ENCODE assay signal across 11 mouse cellular contexts in the genomic region with DNA sequence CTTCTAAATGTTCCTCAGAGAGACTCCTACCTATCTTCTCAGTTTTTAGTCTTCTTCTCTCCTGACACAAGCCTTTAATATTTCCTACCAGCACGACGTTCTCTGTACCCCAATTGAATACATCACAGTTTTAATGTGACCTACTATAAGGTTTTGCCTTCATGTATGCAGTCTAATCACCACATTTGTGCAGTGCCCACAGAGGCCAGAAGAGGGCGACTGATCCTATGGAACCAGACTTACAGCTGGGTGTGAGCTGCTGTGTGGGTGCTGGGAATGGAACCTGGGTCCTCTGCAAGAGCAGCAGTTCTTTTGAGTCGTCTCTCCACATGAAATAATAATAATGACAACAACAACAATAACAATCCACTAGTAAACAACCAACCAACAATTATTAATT. TPM values are rescaled to one million over a fixed set of nuclear protein-coding genes. Genes with fewer than 3 reads are reported as not detected.
A peak's percentile ranks its signal among the peaks of the same experiment; 100 is the strongest.
DNase-seq lines count a peak whose midpoint lies in the region; ATAC-seq and TF ChIP-seq lines count a peak whose summit lies in the region.
"Had no signal": no experiment of that assay in that cellular context is flagged by ENCODE, and none has a peak within 500 bp of the region (broad histone marks: within the 10 kb centered on the region; RNA-seq: fewer than 3 reads in every experiment).

No protein-coding gene starts in this region.

- H3K4me2 ChIP-seq in forebrain, embryonic 13.5 days, result no peak overlapping the region

- H3K27ac ChIP-seq in forebrain, embryonic 13.5 days, result no peak overlapping the region

- H3K36me3 ChIP-seq in E14TG2a.4 (ENCODE audit: insufficient read depth, low read length), result no peaks in the 10 kb centered on the region
- H3K36me3 ChIP-seq in forebrain, embryonic 13.5 days (ENCODE audit: poor library complexity, severe bottlenecking), result no peaks in the 10 kb centered on the region

- no peak for ATAC-seq in forebrain, embryonic 13.5 days

- no peaks in the 10 kb centered on the region for H3K4me1 ChIP-seq in E14TG2a.4 (replicated peaks; ENCODE audit: low read depth, low read length)
- H3K4me1 ChIP-seq in forebrain, embryonic 13.5 days, result no peaks in the 10 kb centered on the region

- H3K27me3 ChIP-seq in E14TG2a.4 (ENCODE audit: insufficient read depth, low read length), result no peaks in the 10 kb centered on the region
- H3K27me3 ChIP-seq in forebrain, embryonic 13.5 days, result no peaks in the 10 kb centered on the region

- H3K9ac ChIP-seq in forebrain, embryonic 13.5 days, result no peak overlapping the region

- no peak overlapping the region for H3K4me3 ChIP-seq in E14TG2a.4 (replicated peaks; ENCODE audit: low read length)
- no peak overlapping the region for H3K4me3 ChIP-seq in forebrain, embryonic 13.5 days

- DNase-seq in kidney, postnatal 4 days, result peak; percentile 31 to 41
- no peak for DNase-seq in kidney, adult 18-20 months
- DNase-seq in brain, embryonic 14.5 days (ENCODE audit: low read depth), result peak; percentile 36
- peak; percentile 52 for DNase-seq in naive thymus-derived CD4-positive, alpha-beta T cell, adult 2 months (ENCODE audit: low read depth)
- DNase-seq in layer of hippocampus, adult 9-11 months, result no peak
- DNase-seq in cerebellum, adult 8-10 months, result no peak

- no peak for TF ChIP-seq POLR2A in brain, embryonic 14.5 days (IDR thresholded peaks at IDR 0.05; ENCODE audit: borderline replicate concordance, extremely low read depth, insufficient read depth, insufficient read length, poor library complexity, severe bottlenecking)

- TF ChIP-seq CTCF in E14TG2a.4 (conservative IDR thresholded peaks at IDR 0.05; ENCODE audit: low read length), result peak; percentile 70
- TF ChIP-seq CTCF in brain, embryonic 14.5 days (IDR thresholded peaks at IDR 0.05; ENCODE audit: borderline replicate concordance, extremely low read depth, insufficient read depth, insufficient read length), result peak; percentile 35; the same call in 1 of the 2 replicates

- 65% methylated on average over 4 of the region's 4 CpGs for WGBS in forebrain, embryonic 13.5 days

- no peaks in the 10 kb centered on the region for H3K9me3 ChIP-seq in E14TG2a.4 (ENCODE audit: low read length)
- H3K9me3 ChIP-seq in forebrain, embryonic 13.5 days (replicated peaks), result no peaks in the 10 kb centered on the region

RNA-seq across cellular contexts. Expression of a gene that starts 11.1 kb away (rescaled TPM):
- polyA plus RNA-seq in brain, embryonic 14.5 days (2012; rRNA removed), result not detected in 2 replicates
- polyA plus RNA-seq in forebrain, embryonic 13.5 days (2015; fragmentation: Nextera tagmentation; extraction: Ambion mirVana), result not detected in 2 replicates
- polyA plus RNA-seq: heart, embryonic 16.5 days; lung, embryonic 16.5 days; stomach, embryonic 14.5 days had no signal

RNA-seq across cellular contexts. Expression of a gene that starts 18.0 kb away (rescaled TPM):
- 17.9 and 19.2 TPM in 2 replicates for polyA plus RNA-seq in brain, embryonic 14.5 days (2012; rRNA removed)
- 6.0 and 6.7 TPM in 2 replicates for polyA plus RNA-seq in forebrain, embryonic 13.5 days (2015; fragmentation: Nextera tagmentation; extraction: Ambion mirVana)
- polyA plus RNA-seq: heart, embryonic 16.5 days; lung, embryonic 16.5 days; stomach, embryonic 14.5 days had no signal

RNA-seq across cellular contexts. Expression of a gene that starts 29.6 kb away (rescaled TPM):
- not detected in 2 replicates for polyA plus RNA-seq in brain, embryonic 14.5 days (2012; rRNA removed)
- not detected in 2 replicates for polyA plus RNA-seq in forebrain, embryonic 13.5 days (2015; fragmentation: Nextera tagmentation; extraction: Ambion mirVana)
- polyA plus RNA-seq: heart, embryonic 16.5 days; lung, embryonic 16.5 days; stomach, embryonic 14.5 days had no signal

RNA-seq across cellular contexts. Expression of a gene that starts 41.5 kb away (rescaled TPM):
- polyA plus RNA-seq in brain, embryonic 14.5 days (2012; rRNA removed), result not detected in 2 replicates
- not detected in 2 replicates for polyA plus RNA-seq in forebrain, embryonic 13.5 days (2015; fragmentation: Nextera tagmentation; extraction: Ambion mirVana)
- polyA plus RNA-seq: heart, embryonic 16.5 days; lung, embryonic 16.5 days; stomach, embryonic 14.5 days had no signal

RNA-seq across cellular contexts. Expression of a gene that starts 53.1 kb away (rescaled TPM):
- not detected in 2 replicates for polyA plus RNA-seq in brain, embryonic 14.5 days (2012; rRNA removed)
- not detected in 2 replicates for polyA plus RNA-seq in forebrain, embryonic 13.5 days (2015; fragmentation: Nextera tagmentation; extraction: Ambion mirVana)
- polyA plus RNA-seq: heart, embryonic 16.5 days; lung, embryonic 16.5 days; stomach, embryonic 14.5 days had no signal

Comparison
In these comparisons a context has a peak if more than half of its experiments do, and no peak if none do; other contexts are left out.
1. DNase-seq: peak in kidney, postnatal 4 days (2 of 2), brain, embryonic 14.5 days (single experiment) and naive thymus-derived CD4-positive, alpha-beta T cell, adult 2 months (single experiment); none in kidney, adult 18-20 months (single experiment), layer of hippocampus, adult 9-11 months (single experiment) and cerebellum, adult 8-10 months (single experiment).